Mouse (Mus musculus) thymus, adult 2 months (tissue): ENCODE measurements around the gene Supt16. TPM values are rescaled to one million over a fixed set of nuclear protein-coding genes. Genes with fewer than 3 reads are reported as not detected.
A peak's percentile ranks its signal among the peaks of the same experiment; 100 is the strongest.

ENCODE experiments used
- DNase-seq: peaks from one replicate; pipeline ENCODE4 v3.0.0; 2021
- H3K27ac ChIP-seq: fragments of 200-500 bp; 2 replicates; pipeline ENCODE4 v1.5.1; 2012; ENCODE audit warnings: low read length, control low read depth; ENCODE audit not compliant: control insufficient read depth, insufficient read depth
- H3K27me3 ChIP-seq: fragments of 200-500 bp; 2 replicates; pipeline ENCODE4 v1.6.1; 2012; ENCODE audit warnings: mild to moderate bottlenecking, low read length, moderate library complexity, mixed read lengths; ENCODE audit not compliant: control insufficient read depth, insufficient read depth
- H3K36me3 ChIP-seq: fragments of 200-500 bp; 2 replicates; pipeline ENCODE4 v1.6.1; 2012; ENCODE audit warnings: mild to moderate bottlenecking, low read length, moderate library complexity; ENCODE audit not compliant: control insufficient read depth, insufficient read depth
- H3K4me1 ChIP-seq: fragments of 200-500 bp; replicated peaks from 2 replicates; pipeline ENCODE4 v1.6.1; 2012; ENCODE audit warnings: low read length; ENCODE audit not compliant: control insufficient read depth, insufficient read depth
- H3K4me3 ChIP-seq: fragments of 200-500 bp; 2 replicates; pipeline ENCODE4 v1.5.1; 2012; ENCODE audit warnings: mild to moderate bottlenecking, low read length, control low read depth, moderate library complexity; ENCODE audit not compliant: control insufficient read depth, insufficient read depth
- CTCF ChIP-seq: fragments of 200-500 bp; IDR thresholded peaks from 2 replicates; pipeline ENCODE4 v1.5.1; 2012; ENCODE audit warnings: mild to moderate bottlenecking, control low read depth, low read length, moderate library complexity, borderline replicate concordance; ENCODE audit not compliant: control insufficient read depth, poor library complexity, insufficient read depth; ENCODE audit errors: extremely low read depth
- POLR2A ChIP-seq: fragments of 200-500 bp; IDR thresholded peaks from 2 replicates; pipeline ENCODE4 v1.6.1; 2012; ENCODE audit warnings: mild to moderate bottlenecking, low read length, control low read depth, moderate library complexity; ENCODE audit not compliant: control insufficient read depth, poor library complexity, insufficient read depth; ENCODE audit errors: extremely low read depth
- WGBS: fragments of 180-500 bp; shearing (Covaris S2); methylation state at CpG from one replicate; pipeline ENCODE4 v1.1.7; 2018; 5-methylcytosine and 5-hydroxymethylcytosine counted together
- polyA plus RNA-seq: library from polyadenylated mRNA; depleted of rRNA; stranded (reverse); fragments of >200 nt; gene quantifications from 2 replicates; pipeline ENCODE4 v1.2.3, GENCODE M21; 2012

Supt16 gene
- polyA plus RNA-seq, 1 experiment, result 19.1 TPM

GRCm38 (mm10) chr14:52140577-52141444, 56.4 kb downstream of the Supt16 start:
- H3K27ac ChIP-seq, result peak overlapping the region; percentile 32
- H3K4me1 ChIP-seq, result peaks cover 30% of the 10 kb centered on the region
- 3% methylated on average over 19 of the region's 19 CpGs for WGBS
- H3K4me3 ChIP-seq, result peak overlapping the region; percentile 42
- H3K36me3 ChIP-seq, result no peaks in the 10 kb centered on the region
- DNase-seq, result peak; percentile 37
- H3K27me3 ChIP-seq, result no peaks in the 10 kb centered on the region
- no peak for TF ChIP-seq CTCF
- TF ChIP-seq POLR2A, result no peak

DNA sequence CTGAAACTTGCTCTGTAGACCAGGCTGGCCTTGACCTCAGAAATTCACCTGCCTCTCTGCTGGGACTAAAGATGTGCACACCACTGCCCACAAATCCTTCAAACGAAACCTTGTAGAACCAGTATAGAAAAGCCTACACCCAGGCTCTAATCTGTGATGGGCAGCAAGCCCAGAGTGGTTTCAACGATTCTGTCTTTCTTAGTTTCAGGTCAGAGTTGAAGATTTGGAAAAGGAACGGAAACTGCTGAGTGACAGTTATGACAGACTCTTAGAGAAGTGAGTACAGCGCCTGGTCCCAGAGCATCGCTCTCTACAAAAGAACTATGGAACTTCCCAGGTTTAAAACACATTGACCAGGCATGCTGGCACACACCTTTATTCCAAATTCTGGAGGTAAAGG, 63.6 kb downstream of the Supt16 start:
- Histone ChIP-seq H3K4me3 (no peak overlapping the region), H3K27me3 (no peaks in the 10 kb centered on the region), H3K36me3 (no peaks in the 10 kb centered on the region), H3K27ac (no peak overlapping the region), H3K4me1 (peaks cover 4% of the 10 kb centered on the region)
- 41% methylated on average over 5 of the region's 5 CpGs for WGBS
- DNase-seq, result no peak
- TF ChIP-seq POLR2A (no peak), CTCF (no peak)

DNA sequence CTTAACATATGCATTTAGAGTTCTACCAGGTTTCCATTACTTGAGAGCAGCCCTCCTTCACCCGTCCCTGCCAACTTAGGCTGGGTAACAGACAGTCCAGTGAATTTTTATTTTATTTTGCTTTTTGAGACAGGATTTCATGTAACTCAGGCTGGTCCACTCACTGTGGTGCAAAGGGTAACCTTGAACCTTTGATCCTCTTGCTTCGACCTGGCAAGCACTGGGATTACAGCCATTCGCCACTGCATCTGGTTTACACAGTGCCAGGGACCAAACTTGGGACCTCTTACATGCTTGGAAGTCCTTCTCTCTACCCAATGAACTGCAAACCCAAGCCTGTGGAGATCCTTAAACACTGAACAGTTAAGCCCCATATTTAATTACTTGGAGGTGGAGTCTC, 72.6 kb downstream of the Supt16 start:
- Histone ChIP-seq H3K36me3 (no peaks in the 10 kb centered on the region), H3K4me3 (no peak overlapping the region), H3K4me1 (no peaks in the 10 kb centered on the region), H3K27me3 (no peaks in the 10 kb centered on the region), H3K27ac (no peak overlapping the region)
- 95% methylated on average over 3 of the region's 3 CpGs for WGBS
- TF ChIP-seq CTCF (no peak), POLR2A (no peak)
- DNase-seq, result no peak

DNA sequence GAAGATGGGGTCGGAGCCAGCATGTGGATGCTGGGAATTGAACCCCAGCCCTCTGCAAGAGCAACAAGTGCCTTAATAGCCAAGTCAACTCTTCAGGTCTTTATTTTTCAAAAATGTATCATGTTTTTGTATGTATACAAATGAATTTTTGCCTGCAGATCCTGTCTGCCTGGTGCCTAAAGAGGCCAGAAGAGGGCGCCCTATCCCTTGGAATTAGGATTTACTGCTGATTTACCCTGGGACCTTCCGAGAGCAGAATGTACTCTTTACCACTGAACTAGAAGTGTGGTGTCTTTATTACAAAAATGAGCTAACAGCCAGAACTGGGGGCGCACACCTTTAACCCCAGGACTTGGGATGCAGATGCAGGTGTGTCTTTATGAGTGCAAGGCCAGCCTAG, 73.3 kb downstream of the Supt16 start:
- Histone ChIP-seq H3K36me3 (no peaks in the 10 kb centered on the region), H3K27me3 (no peaks in the 10 kb centered on the region), H3K27ac (no peak overlapping the region), H3K4me1 (peaks cover 6% of the 10 kb centered on the region), H3K4me3 (no peak overlapping the region)
- DNase-seq, result peak; percentile 73
- no peak for TF ChIP-seq POLR2A
- WGBS, result 27% methylated on average over 4 of the region's 4 CpGs

GRCm38 (mm10) chr14:52120169-52120568, 77.0 kb downstream of the Supt16 start:
- Histone ChIP-seq H3K27ac (no peak overlapping the region), H3K36me3 (no peaks in the 10 kb centered on the region), H3K27me3 (no peaks in the 10 kb centered on the region), H3K4me1 (peaks cover 6% of the 10 kb centered on the region), H3K4me3 (no peak overlapping the region)
- 39% methylated on average over 7 of the region's 7 CpGs for WGBS
- TF ChIP-seq POLR2A (no peak), CTCF (no peak)
- DNase-seq, result no peak

- peak; percentile 48 for DNase-seq
- Histone ChIP-seq H3K27me3 (no peaks in the 10 kb centered on the region), H3K27ac (no peak overlapping the region), H3K4me3 (peak overlapping the region; percentile 62), H3K36me3 (no peaks in the 10 kb centered on the region), H3K4me1 (peaks cover 6% of the 10 kb centered on the region)
- WGBS, result 6% methylated on average over 38 of the region's 38 CpGs
- TF ChIP-seq CTCF, result 0 out of 2 replicates have a peak, but pooled peaks have one; percentile 41
- TF ChIP-seq POLR2A, result no peak
Measured at GRCm38 (mm10) chr14:52118823-52119608, 78.2 kb downstream of the Supt16 start.
